Mouse (Mus musculus) kidney, adult 9 months (tissue): ENCODE data around the gene Kit.

Experiments
- DNase-seq: peaks from one replicate; pipeline ENCODE4 v3.0.0; 2022

The Kit gene

GRCm38 (mm10) chr5:75574852-75575566, at the start of gene Kit:
Gene Kit (plus strand): TSS chr5:75574916.
- peak; percentile 30 for DNase-seq

- no peak for DNase-seq
Measured at GRCm38 (mm10) chr5:75536156-75536555, 38.6 kb upstream of the Kit start.

- no peak for DNase-seq
Measured at GRCm38 (mm10) chr5:75537717-75538116, 37.0 kb upstream of the Kit start.

GRCm38 (mm10) chr5:75538458-75538857, 36.3 kb upstream of the Kit start:
- peak; percentile 17 for DNase-seq

- no peak for DNase-seq
Measured at GRCm38 (mm10) chr5:75539098-75539497, 35.6 kb upstream of the Kit start.

- DNase-seq: no peak
Measured at GRCm38 (mm10) chr5:75543757-75544156, 31.0 kb upstream of the Kit start.

GRCm38 (mm10) chr5:75544472-75545264, 30.0 kb upstream of the Kit start:
- peak; percentile 8 for DNase-seq

GRCm38 (mm10) chr5:75545265-75545643, 29.5 kb upstream of the Kit start:
- DNase-seq: no peak

GRCm38 (mm10) chr5:75553021-75553420, 21.7 kb upstream of the Kit start:
- no peak for DNase-seq

- no peak for DNase-seq
Measured at GRCm38 (mm10) chr5:75557636-75558035, 17.1 kb upstream of the Kit start.

- no peak for DNase-seq
Measured at GRCm38 (mm10) chr5:75559291-75559690, 15.4 kb upstream of the Kit start.

- DNase-seq: no peak
Measured at GRCm38 (mm10) chr5:75561231-75561630, 13.5 kb upstream of the Kit start.

GRCm38 (mm10) chr5:75574151-75574851, 415 bp upstream of the Kit start:
- DNase-seq: no peak

- peak; percentile 34 for DNase-seq
Measured at GRCm38 (mm10) chr5:75575567-75576515, 1.1 kb downstream of the Kit start.

- DNase-seq: no peak
Measured at GRCm38 (mm10) chr5:75576741-75577140, 2.0 kb downstream of the Kit start.

GRCm38 (mm10) chr5:75578141-75578540, 3.4 kb downstream of the Kit start:
- DNase-seq: no peak

GRCm38 (mm10) chr5:75579244-75579643, 4.5 kb downstream of the Kit start:
- DNase-seq: no peak

GRCm38 (mm10) chr5:75579646-75580268, 5.0 kb downstream of the Kit start:
- no peak for DNase-seq

GRCm38 (mm10) chr5:75581926-75582325, 7.2 kb downstream of the Kit start:
- no peak for DNase-seq

GRCm38 (mm10) chr5:75587781-75588180, 13.1 kb downstream of the Kit start:
- no peak for DNase-seq

- DNase-seq: no peak
Measured at GRCm38 (mm10) chr5:75589552-75590346, 15.0 kb downstream of the Kit start.
